Mouse (Mus musculus) thymus, adult 2 months (tissue): ENCODE data around the gene Rere. TPM values are rescaled to one million over a fixed set of nuclear protein-coding genes. Genes with fewer than 3 reads are reported as not detected.
A peak's percentile ranks its signal among the peaks of the same experiment; 100 is the strongest.

Source experiments
- DNase-seq: peaks from one replicate; pipeline ENCODE4 v3.0.0; 2021
- H3K27ac ChIP-seq: fragments of 200-500 bp; 2 replicates; pipeline ENCODE4 v1.5.1; 2012; ENCODE audit warnings: low read length, control low read depth; ENCODE audit not compliant: control insufficient read depth, insufficient read depth
- H3K27me3 ChIP-seq: fragments of 200-500 bp; 2 replicates; pipeline ENCODE4 v1.6.1; 2012; ENCODE audit warnings: mild to moderate bottlenecking, low read length, moderate library complexity, mixed read lengths; ENCODE audit not compliant: control insufficient read depth, insufficient read depth
- H3K36me3 ChIP-seq: fragments of 200-500 bp; 2 replicates; pipeline ENCODE4 v1.6.1; 2012; ENCODE audit warnings: mild to moderate bottlenecking, low read length, moderate library complexity; ENCODE audit not compliant: control insufficient read depth, insufficient read depth
- H3K4me1 ChIP-seq: fragments of 200-500 bp; replicated peaks from 2 replicates; pipeline ENCODE4 v1.6.1; 2012; ENCODE audit warnings: low read length; ENCODE audit not compliant: control insufficient read depth, insufficient read depth
- H3K4me3 ChIP-seq: fragments of 200-500 bp; 2 replicates; pipeline ENCODE4 v1.5.1; 2012; ENCODE audit warnings: mild to moderate bottlenecking, low read length, control low read depth, moderate library complexity; ENCODE audit not compliant: control insufficient read depth, insufficient read depth
- CTCF ChIP-seq: fragments of 200-500 bp; IDR thresholded peaks from 2 replicates; pipeline ENCODE4 v1.5.1; 2012; ENCODE audit warnings: mild to moderate bottlenecking, control low read depth, low read length, moderate library complexity, borderline replicate concordance; ENCODE audit not compliant: control insufficient read depth, poor library complexity, insufficient read depth; ENCODE audit errors: extremely low read depth
- POLR2A ChIP-seq: fragments of 200-500 bp; IDR thresholded peaks from 2 replicates; pipeline ENCODE4 v1.6.1; 2012; ENCODE audit warnings: mild to moderate bottlenecking, low read length, control low read depth, moderate library complexity; ENCODE audit not compliant: control insufficient read depth, poor library complexity, insufficient read depth; ENCODE audit errors: extremely low read depth
- WGBS: fragments of 180-500 bp; shearing (Covaris S2); methylation state at CpG from one replicate; pipeline ENCODE4 v1.1.7; 2018; 5-methylcytosine and 5-hydroxymethylcytosine counted together
- polyA plus RNA-seq: library from polyadenylated mRNA; depleted of rRNA; stranded (reverse); fragments of >200 nt; gene quantifications from 2 replicates; pipeline ENCODE4 v1.2.3, GENCODE M21; 2012

Rere gene
- polyA plus RNA-seq, 1 experiment, result 52.5 TPM

DNA sequence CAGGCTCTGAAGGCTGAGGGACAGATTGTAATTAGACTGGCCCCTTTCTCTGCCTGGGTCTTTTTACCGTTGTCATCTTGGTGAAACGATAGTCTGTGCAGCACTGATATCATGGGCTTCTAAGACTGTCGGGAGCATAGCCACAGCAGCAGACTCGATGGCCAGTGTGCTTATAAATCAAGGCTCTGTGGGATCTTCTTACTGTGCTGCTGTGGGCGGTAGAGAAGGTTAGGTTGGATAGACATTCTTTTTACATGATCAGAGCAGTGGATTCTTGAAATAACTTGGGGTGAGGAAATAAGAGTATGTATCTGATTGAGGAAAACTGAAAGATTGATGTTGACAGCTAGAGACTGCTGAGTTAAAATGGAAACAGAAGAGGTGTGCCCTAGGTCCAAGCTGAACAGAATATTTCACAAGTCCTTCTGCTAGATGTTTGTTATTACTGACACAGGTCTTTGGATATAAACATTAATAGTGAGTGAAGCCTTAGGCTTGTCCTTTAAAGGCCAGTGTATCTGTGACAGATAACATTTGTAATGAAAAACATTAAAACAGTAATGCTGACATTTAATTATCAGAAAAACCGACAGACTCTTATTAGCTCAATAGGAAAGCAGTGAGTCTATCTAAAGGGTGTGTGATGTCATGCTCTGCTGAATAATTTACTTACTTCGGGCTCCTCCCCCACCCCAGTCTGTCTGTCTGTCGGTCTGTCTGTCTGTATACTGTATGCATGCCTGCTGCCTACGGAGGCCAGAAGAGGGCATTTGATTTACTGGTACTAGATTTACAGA lies 93.4 kb downstream of the Rere start:
- Histone ChIP-seq H3K4me3 (no peak overlapping the region), H3K27ac (no peak overlapping the region), H3K4me1 (peaks cover 16% of the 10 kb centered on the region), H3K27me3 (no peaks in the 10 kb centered on the region), H3K36me3 (no peaks in the 10 kb centered on the region)
- no peak for TF ChIP-seq POLR2A
- no peak for TF ChIP-seq CTCF
- DNase-seq, result no peak
- 71% methylated on average over 9 of the region's 9 CpGs for WGBS

DNA sequence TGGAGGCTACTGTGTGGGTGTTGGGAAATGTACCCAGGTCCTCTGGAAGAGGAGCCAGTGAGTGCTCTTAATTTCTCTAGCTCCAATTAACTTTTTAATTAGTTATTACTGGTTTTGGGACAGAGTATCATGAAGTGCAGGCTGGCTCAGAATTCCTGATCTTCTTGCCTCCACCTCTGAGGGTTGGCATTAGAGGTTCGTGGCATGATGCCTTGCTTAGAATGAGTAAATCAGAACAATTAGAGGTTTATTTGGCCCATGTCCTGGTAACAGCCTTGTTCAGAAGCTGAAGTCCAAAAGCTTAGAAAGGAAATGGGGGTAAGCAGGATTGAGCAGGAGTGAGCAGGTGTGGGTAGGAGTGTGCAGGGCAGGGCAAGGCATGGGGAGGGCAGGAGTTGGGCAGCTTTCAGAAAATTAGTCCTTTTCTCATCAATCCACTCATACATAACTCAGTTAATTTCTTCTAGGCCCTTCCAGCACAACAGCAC lies 94.0 kb downstream of the Rere start:
- Histone ChIP-seq H3K36me3 (no peaks in the 10 kb centered on the region), H3K4me3 (no peak overlapping the region), H3K4me1 (peaks cover 18% of the 10 kb centered on the region), H3K27ac (no peak overlapping the region), H3K27me3 (no peaks in the 10 kb centered on the region)
- 91% methylated on average over 1 of the region's 1 CpGs for WGBS
- TF ChIP-seq CTCF (no peak), POLR2A (no peak)
- DNase-seq, result no peak

DNA sequence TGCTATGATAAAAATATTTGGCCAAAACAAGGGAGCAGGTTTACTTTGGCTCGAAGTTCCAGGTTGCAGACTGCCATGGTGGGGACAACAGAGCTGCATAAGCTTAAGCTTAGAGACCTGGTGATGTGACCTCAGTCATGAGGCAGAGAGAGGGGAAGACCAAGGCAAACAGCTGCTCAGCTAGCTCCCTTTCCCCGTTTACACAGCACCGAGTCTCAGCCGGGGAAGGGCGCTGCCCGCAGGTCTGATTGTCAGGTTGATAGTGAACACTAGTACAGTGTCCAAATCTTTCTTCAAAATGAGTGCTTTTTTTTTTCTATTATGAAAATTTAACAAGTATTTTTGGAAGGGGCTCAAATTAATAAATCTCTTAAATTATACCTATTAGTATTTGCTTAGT lies 97.9 kb downstream of the Rere start:
- Histone ChIP-seq H3K27me3 (no peaks in the 10 kb centered on the region), H3K4me3 (no peak overlapping the region), H3K27ac (no peak overlapping the region), H3K4me1 (peaks cover 16% of the 10 kb centered on the region), H3K36me3 (no peaks in the 10 kb centered on the region)
- WGBS, result 80% methylated on average over 6 of the region's 6 CpGs
- TF ChIP-seq CTCF (no peak), POLR2A (no peak)
- no peak for DNase-seq

DNA sequence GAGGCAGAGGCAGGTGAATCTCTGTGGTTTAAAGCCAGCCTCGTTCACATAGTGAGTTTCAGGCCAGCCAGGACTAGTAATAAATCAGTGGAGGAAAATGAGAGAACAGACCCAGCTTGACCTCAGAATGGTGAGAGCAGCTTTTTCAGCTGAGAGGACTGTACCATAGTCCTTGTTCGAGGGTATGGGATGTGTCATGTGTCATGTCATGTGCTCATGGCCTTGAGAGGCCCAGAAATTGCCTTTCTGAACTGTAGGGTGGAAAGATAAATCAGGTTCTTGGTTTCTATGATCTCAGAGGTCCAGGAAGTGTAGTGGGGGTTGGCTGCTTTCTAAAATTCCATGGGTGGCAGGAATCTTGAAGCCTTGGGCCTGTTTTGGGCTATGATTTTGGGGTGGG lies 98.3 kb downstream of the Rere start:
- no peaks in the 10 kb centered on the region for H3K36me3 ChIP-seq
- no peak overlapping the region for H3K27ac ChIP-seq
- no peak for TF ChIP-seq POLR2A
- no peak for TF ChIP-seq CTCF
- peaks cover 13% of the 10 kb centered on the region for H3K4me1 ChIP-seq
- DNase-seq, result no peak
- no peaks in the 10 kb centered on the region for H3K27me3 ChIP-seq
- H3K4me3 ChIP-seq, result no peak overlapping the region
- WGBS, result 61% methylated on average over 2 of the region's 2 CpGs

DNA sequence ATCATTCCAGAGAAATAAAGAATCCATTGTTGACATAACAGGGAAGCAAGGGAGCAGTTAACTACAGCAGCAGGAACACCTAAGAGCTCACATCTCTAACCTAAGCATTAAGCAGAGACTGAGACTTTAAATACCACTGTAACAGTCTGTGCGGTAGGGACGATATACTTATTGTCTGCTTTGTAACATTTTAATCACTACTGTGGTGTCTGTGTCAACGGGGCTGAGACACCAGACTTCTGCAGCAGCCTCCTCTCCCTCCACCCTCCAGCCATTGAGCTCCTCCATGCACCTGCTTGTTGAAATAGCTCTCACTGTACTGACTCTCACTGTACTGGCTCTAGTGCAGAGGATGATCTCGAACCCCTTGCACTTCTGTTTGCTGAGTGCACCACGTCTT lies 98.8 kb downstream of the Rere start:
- 77% methylated on average over 5 of the region's 5 CpGs for WGBS
- H3K36me3 ChIP-seq, result no peaks in the 10 kb centered on the region
- DNase-seq, result no peak
- H3K27me3 ChIP-seq, result no peaks in the 10 kb centered on the region
- H3K4me1 ChIP-seq, result peaks cover 17% of the 10 kb centered on the region
- no peak overlapping the region for H3K4me3 ChIP-seq
- TF ChIP-seq POLR2A, result no peak
- TF ChIP-seq CTCF, result no peak
- no peak overlapping the region for H3K27ac ChIP-seq

DNA sequence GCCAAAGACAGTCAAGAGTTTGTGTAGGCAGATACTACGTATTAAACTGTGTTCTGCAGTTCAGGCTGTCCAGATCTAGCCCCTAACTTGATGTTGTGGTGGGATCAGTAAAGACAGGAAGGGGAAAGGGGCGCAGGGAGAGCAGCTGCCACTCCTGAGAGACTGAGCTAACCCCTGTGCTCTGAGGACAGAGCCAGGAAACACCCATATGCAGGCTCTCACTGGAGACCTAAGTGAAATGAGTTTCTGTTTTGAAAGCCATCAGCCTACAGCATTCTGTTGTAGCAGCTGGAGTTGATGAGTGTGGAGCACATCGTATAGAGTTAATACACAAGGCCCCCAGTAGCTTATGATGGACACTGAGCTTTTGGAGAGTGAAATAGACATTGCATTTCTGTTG lies 101.1 kb downstream of the Rere start:
- H3K4me3 ChIP-seq, result no peak overlapping the region
- WGBS, result 13% methylated on average over 3 of the region's 3 CpGs
- no peak for DNase-seq
- TF ChIP-seq CTCF (no peak), POLR2A (no peak)
- peaks cover 18% of the 10 kb centered on the region for H3K4me1 ChIP-seq
- peak overlapping the region; percentile 66; the same call in 1 of the 2 replicates for H3K27ac ChIP-seq
- no peaks in the 10 kb centered on the region for H3K27me3 ChIP-seq
- no peaks in the 10 kb centered on the region for H3K36me3 ChIP-seq
